Mouse (Mus musculus): ENCODE data around the gene Car12.
A peak's percentile ranks its signal among the peaks of the same experiment; 100 is the strongest.

Gene Car12

GRCm38 (mm10) chr9:66713135-66714021, at the start of gene Car12:
Car12 (plus strand) TSS chr9:66713686.
- DNase-seq: peak; percentile 58 to 66

DNA sequence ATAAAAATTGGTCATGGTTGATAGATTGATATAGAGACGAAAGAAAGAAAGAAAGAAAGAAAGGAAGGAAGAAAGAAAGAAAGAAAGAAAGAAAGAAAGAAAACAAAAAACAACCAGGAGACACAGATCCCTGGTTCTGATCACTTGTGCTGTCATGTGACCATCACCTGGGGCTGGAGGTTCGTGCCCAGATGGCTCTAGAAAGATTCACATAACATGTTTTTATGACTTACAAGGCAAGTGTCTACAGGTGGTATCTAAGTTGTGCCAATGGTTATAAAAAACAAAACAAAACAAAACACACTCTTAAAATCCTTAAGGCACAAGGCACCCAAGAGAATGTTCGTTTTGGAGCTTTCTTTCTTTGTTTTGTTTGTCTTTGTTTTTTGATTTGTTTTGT, 49.7 kb upstream of the Car12 start:
- DNase-seq: no peak

DNA sequence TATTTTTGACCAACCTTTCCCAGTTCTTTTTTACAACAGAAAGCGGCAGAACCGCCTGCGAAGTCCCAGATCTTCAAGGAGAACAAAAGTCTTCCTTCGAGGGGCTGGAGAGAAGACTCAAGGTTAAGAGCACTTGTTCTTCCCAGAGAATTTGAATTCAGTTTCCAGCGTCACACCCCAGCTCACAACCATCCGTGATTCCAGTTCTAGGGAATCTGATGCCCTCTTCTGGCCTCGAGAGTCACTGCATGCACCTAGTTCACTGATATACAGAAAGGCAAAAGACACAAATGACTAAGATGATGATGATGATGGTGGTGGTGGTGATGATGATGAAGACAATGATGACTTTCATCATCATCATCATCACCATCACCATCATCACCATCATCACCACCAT, 48.9 kb upstream of the Car12 start:
- DNase-seq: no peak

GRCm38 (mm10) chr9:66666153-66666552, 47.3 kb upstream of the Car12 start:
- DNase-seq: no peak

DNA sequence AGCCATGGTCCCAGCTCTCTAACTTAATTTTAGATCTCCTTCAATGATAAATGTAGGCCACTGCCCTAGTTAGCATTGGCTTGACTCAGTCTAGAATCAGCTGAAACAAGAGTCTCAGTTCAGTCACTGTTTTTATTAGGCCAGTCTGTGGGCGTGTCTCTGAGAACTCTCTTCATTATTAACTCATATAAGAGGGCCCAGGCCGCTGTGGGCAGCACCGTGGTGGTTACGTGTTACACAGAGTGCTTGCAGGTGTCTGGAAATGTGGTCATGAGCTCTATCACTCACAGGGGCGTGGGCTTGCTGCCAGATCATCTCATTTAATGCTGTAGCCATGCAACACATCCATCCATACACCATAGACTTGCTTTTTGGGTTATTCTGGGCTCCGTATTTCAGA, 46.4 kb upstream of the Car12 start:
- DNase-seq: no peak

GRCm38 (mm10) chr9:66667868-66668267, 45.6 kb upstream of the Car12 start:
- no peak for DNase-seq

GRCm38 (mm10) chr9:66669561-66670078, 43.9 kb upstream of the Car12 start:
- DNase-seq: no peak

DNA sequence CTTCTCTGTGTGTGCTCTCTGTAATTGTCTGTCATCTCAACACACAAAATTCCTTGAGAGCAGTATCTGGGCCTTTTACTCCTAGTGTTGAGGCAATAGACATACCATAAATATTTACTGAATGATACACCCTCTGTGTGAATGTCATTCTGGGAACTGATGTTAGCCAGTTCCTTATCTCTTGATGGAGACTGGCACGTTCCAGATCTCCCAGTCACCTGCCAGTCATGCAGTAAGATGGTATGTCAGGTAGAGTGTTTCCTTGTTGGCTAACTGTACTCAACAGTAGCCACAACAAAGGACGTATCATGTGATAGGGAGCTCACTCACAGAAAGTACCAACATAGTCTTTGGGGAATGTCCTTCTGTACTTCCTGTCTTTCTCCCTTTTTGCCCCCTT, 39.7 kb upstream of the Car12 start:
- DNase-seq: no peak

- no peak for DNase-seq
These were observed 37.9 kb upstream of the Car12 start for GRCm38 (mm10) chr9:66675566-66675965.

GRCm38 (mm10) chr9:66680102-66680501, 33.4 kb upstream of the Car12 start:
- DNase-seq: no peak

DNA sequence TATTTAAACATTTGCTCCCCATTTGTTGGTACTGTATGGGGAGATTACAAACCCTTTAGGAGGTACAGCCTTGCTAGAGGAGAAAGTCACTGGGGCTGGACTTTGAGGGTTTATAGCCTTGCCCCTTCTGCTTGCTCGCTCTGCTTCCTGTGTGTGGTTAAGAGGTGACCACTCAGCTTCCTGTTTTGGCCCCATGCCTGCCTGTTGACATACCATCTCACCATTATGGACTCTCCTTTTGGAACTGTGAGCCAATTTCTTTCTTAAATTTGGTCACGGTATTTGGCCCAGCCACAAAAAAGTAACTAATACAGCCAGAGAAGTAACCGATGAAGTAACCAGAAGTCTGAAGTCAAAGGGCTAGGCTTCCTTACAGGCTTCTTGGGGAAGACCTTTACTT, 30.7 kb upstream of the Car12 start:
- no peak for DNase-seq

DNA sequence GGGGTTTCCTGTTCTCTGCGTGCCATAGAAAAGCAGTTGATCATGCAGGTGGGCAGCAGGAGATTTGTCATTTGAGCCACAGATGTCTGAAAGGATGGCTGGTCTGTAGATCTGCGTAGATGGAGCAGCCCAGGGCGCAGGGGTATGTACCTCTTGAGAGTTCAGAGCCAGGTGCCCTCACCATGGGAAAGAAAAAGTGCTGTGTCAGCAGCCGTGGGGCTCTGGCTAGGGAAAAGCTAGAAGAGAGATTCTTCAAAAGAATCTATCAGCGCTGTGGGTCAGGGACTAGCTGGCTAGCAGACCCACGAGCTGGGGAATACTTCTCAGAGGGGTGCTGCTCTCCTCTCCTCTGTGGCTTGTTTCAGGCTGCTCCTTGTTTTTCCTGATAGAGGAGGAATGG, 27.8 kb upstream of the Car12 start:
- DNase-seq: no peak

GRCm38 (mm10) chr9:66687713-66688112, 25.8 kb upstream of the Car12 start:
- DNase-seq: no peak

DNA sequence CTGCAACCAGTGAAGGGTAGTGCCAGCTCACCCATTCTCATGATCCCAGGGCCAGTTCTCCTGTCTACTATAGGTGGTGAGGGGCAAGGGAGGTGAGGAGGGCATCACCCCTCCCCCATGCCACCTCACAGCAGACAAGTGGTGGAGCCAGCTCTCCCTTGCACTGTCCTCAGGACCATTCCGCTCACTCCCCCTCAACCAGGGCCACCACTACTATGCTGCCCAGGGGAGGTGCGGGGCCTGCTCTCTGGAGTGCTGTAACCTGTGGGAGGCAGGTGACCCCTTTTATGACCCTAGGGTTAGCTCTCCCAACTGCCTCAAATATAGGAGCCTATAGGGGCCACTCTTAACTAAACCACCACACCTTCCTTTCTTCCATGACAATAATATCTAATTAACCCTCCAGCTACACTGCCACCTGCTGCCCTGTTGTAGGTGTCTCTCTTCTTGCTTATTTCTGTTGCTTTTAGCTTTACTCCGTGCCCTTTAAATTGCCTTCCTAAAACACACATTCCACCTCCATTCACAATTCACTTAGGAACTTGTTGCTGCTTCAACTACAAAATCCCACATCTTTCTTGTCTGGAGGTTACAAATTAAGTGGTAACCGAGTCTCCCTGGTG, 21.7 kb upstream of the Car12 start:
- no peak for DNase-seq

DNA sequence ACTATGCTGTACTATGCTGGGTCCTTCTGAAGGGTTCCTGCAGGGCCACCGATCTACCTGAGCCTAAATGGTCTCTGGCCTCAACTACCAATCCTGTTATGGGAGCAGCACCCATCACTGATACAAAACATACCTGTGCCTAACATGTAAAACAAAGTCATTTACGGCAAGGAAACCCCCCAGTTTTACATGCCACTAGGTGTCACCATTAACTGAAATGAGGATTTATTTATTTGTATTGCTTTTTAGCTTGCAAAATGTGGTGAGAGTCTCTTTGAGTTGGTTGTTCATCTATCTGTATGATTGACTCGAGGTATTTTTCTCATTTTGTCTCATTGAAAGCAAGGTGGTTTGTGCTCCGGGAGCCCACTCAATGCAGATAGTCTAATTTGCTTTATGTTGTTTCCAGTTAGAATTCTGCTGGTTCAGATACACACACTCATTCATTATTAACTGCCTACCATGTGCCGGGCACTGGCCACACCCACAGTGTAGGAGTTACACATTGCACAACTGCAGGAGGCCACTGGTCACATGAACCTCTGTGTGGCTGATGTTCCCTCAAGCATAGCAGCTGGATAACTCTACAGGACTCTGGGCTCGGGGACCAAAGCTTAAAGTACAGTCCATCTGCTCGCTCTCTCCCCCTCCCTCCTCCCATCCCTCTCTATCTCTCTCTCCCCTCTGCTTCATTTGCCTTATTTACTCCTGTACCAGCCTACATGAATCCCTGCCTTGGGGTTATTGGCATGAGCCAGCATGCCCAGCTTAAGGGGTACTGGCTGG, 15.9 kb upstream of the Car12 start:
- peak; percentile 92 to 95 for DNase-seq

GRCm38 (mm10) chr9:66699748-66700147, 13.7 kb upstream of the Car12 start:
- DNase-seq: no peak

GRCm38 (mm10) chr9:66703002-66703401, 10.5 kb upstream of the Car12 start:
- DNase-seq: no peak

DNA sequence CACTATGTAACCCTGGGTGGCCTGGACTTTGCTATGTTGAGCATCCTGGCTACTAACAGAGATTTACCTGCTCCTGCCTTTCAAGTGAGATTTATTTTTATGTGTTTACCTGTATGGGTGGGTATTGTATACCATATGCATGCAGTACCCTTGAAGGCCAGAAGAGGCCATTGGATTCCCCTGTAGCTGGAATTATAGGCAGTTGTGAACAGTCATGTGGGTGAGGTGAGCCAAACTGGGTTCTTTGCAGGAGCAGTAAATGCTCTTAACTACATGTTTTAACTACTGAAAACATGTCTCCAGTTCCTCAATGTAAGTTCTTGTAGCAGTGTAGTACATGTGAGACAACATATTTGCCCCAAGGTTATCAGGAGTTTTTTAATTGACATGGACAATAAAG, 8.1 kb upstream of the Car12 start:
- no peak for DNase-seq

DNA sequence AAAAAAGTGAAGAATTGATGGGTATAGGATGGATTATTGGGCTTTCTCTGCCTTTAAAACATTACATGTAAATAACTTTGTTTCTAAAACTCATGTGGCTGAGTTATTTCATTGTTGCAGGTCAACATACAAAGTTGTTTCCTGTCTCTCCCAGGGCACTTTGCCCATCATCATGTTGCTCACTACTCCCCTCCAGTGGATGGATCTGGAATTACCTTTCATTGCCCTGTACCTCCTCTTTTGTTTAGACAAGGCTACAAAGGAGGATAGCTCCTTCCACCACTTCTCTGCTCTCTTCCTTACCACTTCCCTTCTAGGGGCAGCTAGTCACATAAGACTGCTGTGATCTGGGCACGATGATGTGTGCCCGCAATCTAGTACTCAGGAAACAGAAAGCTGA, 7.7 kb upstream of the Car12 start:
- peak; percentile 79 to 91 for DNase-seq

GRCm38 (mm10) chr9:66708054-66708772, 5.3 kb upstream of the Car12 start:
- no peak for DNase-seq

- DNase-seq: peak in 1 of 2 experiments; percentile 63
These were observed 4.5 kb upstream of the Car12 start for GRCm38 (mm10) chr9:66708816-66709555.

DNA sequence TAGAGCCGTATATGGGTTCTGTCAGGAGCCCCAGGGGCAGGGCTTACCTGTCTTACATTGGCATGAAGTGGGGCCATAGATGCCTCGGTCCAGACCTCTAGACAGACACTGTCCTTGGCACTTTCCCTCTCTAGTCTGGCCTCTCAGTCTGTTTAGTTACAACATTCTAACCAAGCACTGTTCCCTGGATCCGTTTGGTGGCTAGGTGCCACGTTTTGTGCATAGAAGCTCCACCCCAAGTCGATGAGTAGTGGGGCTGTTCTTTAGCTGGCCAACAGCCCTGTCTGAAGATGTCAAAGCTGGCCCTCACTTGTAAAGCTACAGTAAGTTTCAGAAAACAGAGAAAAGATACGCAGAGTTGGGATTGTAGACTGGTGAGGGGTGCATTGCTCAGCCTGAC, 2.9 kb upstream of the Car12 start:
- DNase-seq: no peak
